Comparison of ENCODE assay signal across 15 mouse cellular contexts in genomic region chr7:84120142-84120760, GRCm38 (mm10). TPM values are rescaled to one million over a fixed set of nuclear protein-coding genes. Genes with fewer than 3 reads are reported as not detected.
DNase-seq lines count a peak whose midpoint lies in the region; ATAC-seq and TF ChIP-seq lines count a peak whose summit lies in the region.
"Had no signal": no experiment of that assay in that cellular context is flagged by ENCODE, and none has a peak within 500 bp of the region (broad histone marks: within the 10 kb centered on the region; RNA-seq: fewer than 3 reads in every experiment).

No protein-coding gene starts in this region.

- no peak for TF ChIP-seq CTCF in lung, postnatal 0 days (IDR thresholded peaks at IDR 0.05)
- TF ChIP-seq CTCF in left cerebral cortex, adult 2 months (IDR thresholded peaks at IDR 0.05), result no peak

- no peaks in the 10 kb centered on the region for H3K27me3 ChIP-seq in heart, embryonic 16.5 days (ENCODE audit: control insufficient read depth, insufficient read depth, low read length)
- H3K27me3 ChIP-seq in lung, postnatal 0 days (replicated peaks; ENCODE audit: insufficient read depth, low read length), result no peaks in the 10 kb centered on the region
- H3K27me3 ChIP-seq in intestine, embryonic 16.5 days (replicated peaks; ENCODE audit: control insufficient read depth, insufficient read depth, low read length), result no peaks in the 10 kb centered on the region
- H3K27me3 ChIP-seq: CH12.LX, Patski had no signal

- 0 out of 2 replicates have a peak, but pooled peaks cover 4% of the 10 kb centered on the region for H3K36me3 ChIP-seq in heart, embryonic 16.5 days (ENCODE audit: control insufficient read depth, insufficient read depth)
- H3K36me3 ChIP-seq in lung, postnatal 0 days (ENCODE audit: insufficient read depth, low read length), result no peaks in the 10 kb centered on the region
- H3K36me3 ChIP-seq in intestine, embryonic 16.5 days (ENCODE audit: control insufficient read depth, insufficient read depth, low read length), result no peaks in the 10 kb centered on the region

- intact Hi-C loops in heart, postnatal 14 days (cut with DNase I), result no loop called here
- intact Hi-C loops in left cerebral cortex, adult 2 months (cut with DNase I), result no loop called here

- H3K4me2 ChIP-seq in heart, embryonic 16.5 days (ENCODE audit: low read depth, low read length), result no peak overlapping the region
- 0 out of 2 replicates have a peak overlapping the region, but pooled peaks have one; percentile 1 for H3K4me2 ChIP-seq in lung, postnatal 0 days (replicated peaks; ENCODE audit: low read depth, low read length)
- H3K4me2 ChIP-seq in intestine, embryonic 16.5 days (ENCODE audit: low read depth, low read length), result no peak overlapping the region
- H3K4me2 ChIP-seq: midbrain, embryonic 11.5 days had no signal

- H3K4me1 ChIP-seq in heart, embryonic 16.5 days (ENCODE audit: control insufficient read depth, insufficient read depth, low read length), result peaks cover 79% of the 10 kb centered on the region
- H3K4me1 ChIP-seq in lung, postnatal 0 days (ENCODE audit: insufficient read depth, low read depth, low read length), result peaks cover 35% of the 10 kb centered on the region
- H3K4me1 ChIP-seq in intestine, embryonic 16.5 days (ENCODE audit: control insufficient read depth, insufficient read depth, low read length), result peaks cover 53% of the 10 kb centered on the region

- WGBS in heart, embryonic 16.5 days, result 68% methylated on average over 5 of the region's 5 CpGs
- 50% methylated on average over 5 of the region's 5 CpGs for WGBS in lung, postnatal 0 days
- 42% methylated on average over 5 of the region's 5 CpGs for WGBS in intestine, embryonic 16.5 days

- no peak overlapping the region for H3K9ac ChIP-seq in heart, embryonic 16.5 days (ENCODE audit: low read length)
- H3K9ac ChIP-seq in lung, postnatal 0 days (replicated peaks; ENCODE audit: low read depth), result no peak overlapping the region
- no peak overlapping the region for H3K9ac ChIP-seq in intestine, embryonic 16.5 days (ENCODE audit: low read depth, low read length)

- no peak for ATAC-seq in heart, embryonic 16.5 days (replicated peaks; ENCODE audit: extremely low read depth, insufficient read depth, low FRiP score)
- no peak for ATAC-seq in lung, postnatal 0 days
- ATAC-seq in intestine, embryonic 16.5 days, result peak; percentile 16; the same call in 1 of the 2 replicates
- no peak for ATAC-seq in granulocyte monocyte progenitor cell, adult 5-6 weeks (replicated peaks; ENCODE audit: poor library complexity, severe bottlenecking)
- ATAC-seq: Patski had no signal

- H3K9me3 ChIP-seq in heart, embryonic 16.5 days (replicated peaks; ENCODE audit: control insufficient read depth, low read length), result no peaks in the 10 kb centered on the region
- no peaks in the 10 kb centered on the region for H3K9me3 ChIP-seq in lung, postnatal 0 days (ENCODE audit: low read length)
- no peaks in the 10 kb centered on the region for H3K9me3 ChIP-seq in intestine, embryonic 16.5 days (ENCODE audit: control insufficient read depth, low read length)
- H3K9me3 ChIP-seq: forebrain, embryonic 10.5 days; limb, embryonic 10.5 days had no signal

- no peak overlapping the region for H3K4me3 ChIP-seq in heart, embryonic 16.5 days (ENCODE audit: low read length)
- no peak overlapping the region for H3K4me3 ChIP-seq in lung, postnatal 0 days (ENCODE audit: low read depth, low read length)
- no peak overlapping the region for H3K4me3 ChIP-seq in intestine, embryonic 16.5 days (ENCODE audit: low read length)
- H3K4me3 ChIP-seq in left cerebral cortex, adult 2 months, result no peak overlapping the region
- H3K4me3 ChIP-seq: forebrain, embryonic 10.5 days; limb, embryonic 10.5 days had no signal

- peak overlapping the region; percentile 30 for H3K27ac ChIP-seq in heart, embryonic 16.5 days (ENCODE audit: low read length)
- peak overlapping the region; percentile 47 for H3K27ac ChIP-seq in lung, postnatal 0 days (ENCODE audit: low read length)
- H3K27ac ChIP-seq in intestine, embryonic 16.5 days (ENCODE audit: low read length), result peak overlapping the region; percentile 70
- H3K27ac ChIP-seq in left cerebral cortex, adult 2 months, result no peak overlapping the region
- H3K27ac ChIP-seq: forebrain, embryonic 10.5 days; limb, embryonic 10.5 days had no signal

- DNase-seq in heart, postnatal 14 days, result no peak
- DNase-seq in lung, postnatal 0 days (ENCODE audit: low spot score), result no peak
- no peak for DNase-seq in lung, adult 18-20 months
- DNase-seq in left cerebral cortex, adult 2 months (ENCODE audit: extremely low spot score in 1 of 2, low spot score in 2 of 2), result no peak
- DNase-seq: cerebellum, postnatal 10 days; lung, postnatal 14 days had no signal

- no peak for TF ChIP-seq EP300 in lung, postnatal 0 days (IDR thresholded peaks at IDR 0.05)

RNA-seq across cellular contexts. Expression of gene Abhd17c, which starts 31.4 kb away (rescaled TPM):
- polyA plus RNA-seq in heart, embryonic 16.5 days (2015; fragmentation: Nextera tagmentation; extraction: Ambion mirVana), result 14.5 and 34.1 TPM in 2 replicates
- 10 to 100 TPM; 30.3 to 31.4 TPM for total RNA-seq in heart, postnatal 14 days (2021)
- 91.3 and 104 TPM in 2 replicates for polyA plus RNA-seq in lung, postnatal 0 days (2015; fragmentation: Nextera tagmentation; extraction: Ambion mirVana)
- 12.5 and 15.1 TPM in 2 replicates for polyA plus RNA-seq in intestine, embryonic 16.5 days (2015; fragmentation: Nextera tagmentation; extraction: Ambion mirVana)
- 42.3 and 51.2 TPM in 2 replicates for total RNA-seq in granulocyte monocyte progenitor cell, adult 5-6 weeks (2014; fragmentation: Nextera tagmentation)
- 14.9 and 18.6 TPM in 2 replicates for total RNA-seq in granulocyte monocyte progenitor cell, adult 5-6 weeks (2017)
- total RNA-seq in left cerebral cortex, adult 2 months (2021), result 10 to 100 TPM; 33.3 to 37.6 TPM

RNA-seq across cellular contexts. Expression of gene Cemip, which starts 33.9 kb away (rescaled TPM):
- polyA plus RNA-seq in heart, embryonic 16.5 days (2015; fragmentation: Nextera tagmentation; extraction: Ambion mirVana), result 0.32 and 0.64 TPM in 2 replicates
- total RNA-seq in heart, postnatal 14 days (2021), result under 1 TPM; 0.41 to 0.68 TPM
- polyA plus RNA-seq in lung, postnatal 0 days (2015; fragmentation: Nextera tagmentation; extraction: Ambion mirVana), result 0.57 and 0.83 TPM in 2 replicates
- polyA plus RNA-seq in intestine, embryonic 16.5 days (2015; fragmentation: Nextera tagmentation; extraction: Ambion mirVana), result 0.28 and 0.40 TPM in 2 replicates
- not detected in 2 replicates for total RNA-seq in granulocyte monocyte progenitor cell, adult 5-6 weeks (2014; fragmentation: Nextera tagmentation)
- not detected in 2 replicates for total RNA-seq in granulocyte monocyte progenitor cell, adult 5-6 weeks (2017)
- total RNA-seq in left cerebral cortex, adult 2 months (2021), result 10 to 100 TPM; 16.3 to 16.9 TPM
- total RNA-seq: hematopoietic stem cell, adult 5-6 weeks had no signal
- polyA plus RNA-seq: limb, embryonic 10.5 days had no signal

Comparison
In these comparisons a context has a peak if more than half of its experiments do, and no peak if none do; other contexts are left out.
1. RNA of gene Cemip, which starts 33.9 kb away (total RNA-seq): 16.3 to 16.9 TPM in left cerebral cortex, adult 2 months; 0.41 to 0.68 TPM in heart, postnatal 14 days and not detected in granulocyte monocyte progenitor cell, adult 5-6 weeks; every median in the first group is over 10 times any median in the second.